Mouse (Mus musculus): ENCODE measurements around the gene Aplf. TPM values are rescaled to one million over a fixed set of nuclear protein-coding genes. Genes with fewer than 3 reads are reported as not detected.

Aplf gene
- polyA plus RNA-seq, 1 experiment, result not detected

- Histone ChIP-seq H3K27ac (ENCODE audit: insufficient read depth, low read depth, low read length) (no peak overlapping the region), H3K4me3 (ENCODE audit: insufficient read depth, low read depth, low read length) (no peak overlapping the region), H3K4me1 (ENCODE audit: control insufficient read depth, insufficient read depth, low read length) (no peaks in the 10 kb centered on the region)
- TF ChIP-seq POLR2A (IDR thresholded peaks at IDR 0.05; ENCODE audit: insufficient read depth, low read depth, low read length) (no peak), CTCF (IDR thresholded peaks at IDR 0.05; ENCODE audit: insufficient read depth, low read depth, low read length) (no peak)
- WGBS, result 51% methylated on average over 6 of the region's 6 CpGs
Measured at GRCm38 (mm10) chr6:87582456-87582855, 89.5 kb downstream of the Aplf start.

GRCm38 (mm10) chr6:87581581-87581980 lies 90.4 kb downstream of the Aplf start:
- 95% methylated on average over 18 of the region's 18 CpGs for WGBS

GRCm38 (mm10) chr6:87581071-87581470 lies 90.9 kb downstream of the Aplf start:
- no peak for TF ChIP-seq POLR2A (IDR thresholded peaks at IDR 0.05; ENCODE audit: insufficient read depth, low read depth, low read length)
- TF ChIP-seq CTCF (IDR thresholded peaks at IDR 0.05; ENCODE audit: insufficient read depth, low read depth, low read length), result no peak
- Histone ChIP-seq H3K27ac (ENCODE audit: insufficient read depth, low read depth, low read length) (no peak overlapping the region), H3K4me3 (ENCODE audit: insufficient read depth, low read depth, low read length) (no peak overlapping the region), H3K4me1 (ENCODE audit: control insufficient read depth, insufficient read depth, low read length) (no peaks in the 10 kb centered on the region)
- 92% methylated on average over 15 of the region's 15 CpGs for WGBS

More at GRCm38 (mm10) chr6:87581581-87581980, 90.4 kb downstream of the Aplf start:
- Histone ChIP-seq H3K4me1 (ENCODE audit: control insufficient read depth, insufficient read depth, low read length) (no peaks in the 10 kb centered on the region), H3K4me3 (ENCODE audit: insufficient read depth, low read depth, low read length) (no peak overlapping the region), H3K27ac (ENCODE audit: insufficient read depth, low read depth, low read length) (no peak overlapping the region)
- TF ChIP-seq CTCF (IDR thresholded peaks at IDR 0.05; ENCODE audit: insufficient read depth, low read depth, low read length), result no peak
- TF ChIP-seq POLR2A (IDR thresholded peaks at IDR 0.05; ENCODE audit: insufficient read depth, low read depth, low read length), result no peak

Other genes with a start within 250 kb of the Aplf start
- gene Bmp10, start 243.2 kb downstream of the Aplf start, polyA plus RNA-seq (2012; ENCODE audit: insufficient read depth, insufficient read length, low replicate concordance, missing spikeins), result not detected in 2 replicates
- gene Arhgap25, start 138.9 kb downstream of the Aplf start, polyA plus RNA-seq (2012; ENCODE audit: insufficient read depth, insufficient read length, low replicate concordance, missing spikeins), result not detected in 2 replicates
- not detected in 2 replicates for gene Prokr1, start 81.5 kb downstream of the Aplf start, polyA plus RNA-seq (2012; ENCODE audit: insufficient read depth, insufficient read length, low replicate concordance, missing spikeins)
- not detected in 2 replicates for gene Efcc1, start 58.7 kb upstream of the Aplf start, polyA plus RNA-seq (2012; ENCODE audit: insufficient read depth, insufficient read length, low replicate concordance, missing spikeins)
- gene Gp9, start 105.9 kb upstream of the Aplf start, polyA plus RNA-seq (2012; ENCODE audit: insufficient read depth, insufficient read length, low replicate concordance, missing spikeins), result not detected in 2 replicates
- not detected in 2 replicates for gene Rab43, start 140.0 kb upstream of the Aplf start, polyA plus RNA-seq (2012; ENCODE audit: insufficient read depth, insufficient read length, low replicate concordance, missing spikeins)
- gene Gm45140, start 163.6 kb upstream of the Aplf start, polyA plus RNA-seq (2012; ENCODE audit: insufficient read depth, insufficient read length, low replicate concordance, missing spikeins), result not detected in 2 replicates
- gene Isy1, start 166.6 kb upstream of the Aplf start, polyA plus RNA-seq (2012; ENCODE audit: insufficient read depth, insufficient read length, low replicate concordance, missing spikeins), result 368 TPM in 1 of 2 replicates, not detected in the other
- 294 and 693 TPM in 2 replicates for gene Cnbp, start 178.9 kb upstream of the Aplf start, polyA plus RNA-seq (2012; ENCODE audit: insufficient read depth, insufficient read length, low replicate concordance, missing spikeins)
- 490 TPM in 1 of 2 replicates, not detected in the other for gene Copg1, start 215.6 kb upstream of the Aplf start, polyA plus RNA-seq (2012; ENCODE audit: insufficient read depth, insufficient read length, low replicate concordance, missing spikeins)
- gene Hmces, start 241.7 kb upstream of the Aplf start, polyA plus RNA-seq (2012; ENCODE audit: insufficient read depth, insufficient read length, low replicate concordance, missing spikeins), result not detected in 2 replicates

Measured in olfactory bulb, adult 2 months (tissue).